Mouse (Mus musculus) ovary, adult 10 weeks (tissue): ENCODE measurements around the gene Ttll10. TPM values are rescaled to one million over a fixed set of nuclear protein-coding genes. Genes with fewer than 3 reads are reported as not detected.

ENCODE experiments used
- polyA plus RNA-seq: library from polyadenylated mRNA; stranded (reverse); fragments of 350-450 nt; fragmentation: Illumina TruSeq; extraction: RNeasy Lipid Tissue Mini Kit (QIAGEN cat#74804); gene quantifications from one replicate; pipeline ENCODE4 v1.2.3, GENCODE M21; 2014

Ttll10 gene
- not detected for polyA plus RNA-seq

GRCm38 (mm10) chr4:156059261-156059660 lies at the start of gene Ttll10:
Ttll10 (minus strand) TSS chr4:156059414.

GRCm38 (mm10) chr4:156026013-156026412 lies 33.2 kb downstream of the Ttll10 start, which contains the start of gene Tnfrsf18:
Tnfrsf18 (plus strand) TSS chr4:156026164.

GRCm38 (mm10) chr4:156013637-156014036 lies 45.6 kb downstream of the Ttll10 start, which contains the start of gene Tnfrsf4:
Tnfrsf4 (plus strand) TSS chr4:156013843.

DNA sequence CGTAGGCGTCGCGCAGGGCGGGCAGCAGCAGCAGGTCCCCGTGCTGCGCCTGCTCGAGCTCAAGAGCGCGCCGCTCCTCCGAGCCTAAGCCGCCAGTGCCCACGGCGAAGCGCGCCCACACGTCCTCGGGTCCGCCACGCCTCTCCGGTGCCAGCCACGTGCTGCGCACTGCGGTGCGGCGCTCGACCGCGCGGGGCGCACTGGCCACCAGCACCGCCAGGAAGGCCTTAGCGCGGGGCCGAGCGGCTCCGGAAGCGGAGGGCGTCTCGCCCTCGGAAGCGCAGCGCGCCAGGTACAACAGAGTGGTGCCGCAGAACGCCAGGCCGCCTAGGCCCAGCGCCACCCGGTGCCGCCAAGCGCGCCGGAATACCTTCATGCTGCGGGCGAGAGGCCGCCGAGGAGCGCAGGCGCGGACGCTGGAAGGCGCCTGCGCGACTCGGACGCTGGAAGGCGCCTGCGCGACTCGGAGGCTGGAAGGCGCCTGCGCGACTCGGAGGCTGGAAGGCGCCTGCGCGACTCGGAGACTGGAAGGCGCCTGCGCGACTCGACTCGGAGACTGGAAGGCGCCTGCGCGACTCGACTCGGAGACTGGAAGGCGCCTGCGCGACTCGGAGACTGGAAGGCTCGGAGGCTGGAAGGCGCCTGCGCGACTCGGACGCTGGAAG lies 66.8 kb downstream of the Ttll10 start, which contains the start of the genes B3galt6 and Sdf4:
TSS of gene B3galt6 (minus strand) at position 409 of the 665 bp plus-strand sequence.
TSS of gene Sdf4 (plus strand) at position 632 of the 665 bp plus-strand sequence.

Other genes with a start within 250 kb of the Ttll10 start
- gene Ccnl2, start 246.9 kb downstream of the Ttll10 start, polyA plus RNA-seq = 39.8 TPM
- gene Aurkaip1, start 228.1 kb downstream of the Ttll10 start, polyA plus RNA-seq = 3.9 TPM
- 108 TPM for gene Mxra8, start 219.7 kb downstream of the Ttll10 start, polyA plus RNA-seq
- 0.94 TPM for gene Dvl1, start 212.0 kb downstream of the Ttll10 start, polyA plus RNA-seq
- not detected for gene Tas1r3, start 196.1 kb downstream of the Ttll10 start, polyA plus RNA-seq
- 3.6 TPM for gene Cptp, start 190.0 kb downstream of the Ttll10 start, polyA plus RNA-seq
- gene Ints11, start 189.9 kb downstream of the Ttll10 start, polyA plus RNA-seq = 2.1 TPM
- 0.77 TPM for gene Pusl1, start 167.6 kb downstream of the Ttll10 start, polyA plus RNA-seq
- gene Acap3, start 167.6 kb downstream of the Ttll10 start, polyA plus RNA-seq = 0.48 TPM
- gene Ube2j2, start 115.6 kb downstream of the Ttll10 start, polyA plus RNA-seq = 88.7 TPM
- gene C1qtnf12, start 97.1 kb downstream of the Ttll10 start, polyA plus RNA-seq = 6.4 TPM
- 12.3 TPM for gene B3galt6, start 66.8 kb downstream of the Ttll10 start, polyA plus RNA-seq
- 181 TPM for gene Sdf4, start 66.5 kb downstream of the Ttll10 start, polyA plus RNA-seq
- gene Tnfrsf4, start 45.6 kb downstream of the Ttll10 start, polyA plus RNA-seq = not detected
- gene Tnfrsf18, start 33.2 kb downstream of the Ttll10 start, polyA plus RNA-seq = not detected
- 2.7 TPM for gene 9430015G10Rik, start 50.6 kb upstream of the Ttll10 start, polyA plus RNA-seq
- gene Rnf223, start 71.1 kb upstream of the Ttll10 start, polyA plus RNA-seq = not detected
- 10.2 TPM for gene Agrn, start 138.1 kb upstream of the Ttll10 start, polyA plus RNA-seq
- not detected for gene Isg15, start 141.4 kb upstream of the Ttll10 start, polyA plus RNA-seq
- 0.83 TPM for gene AW011738, start 143.9 kb upstream of the Ttll10 start, polyA plus RNA-seq
- not detected for gene Perm1, start 156.5 kb upstream of the Ttll10 start, polyA plus RNA-seq
- 1.7 TPM for gene Plekhn1, start 175.4 kb upstream of the Ttll10 start, polyA plus RNA-seq
- gene Noc2l, start 176.6 kb upstream of the Ttll10 start, polyA plus RNA-seq = 8.8 TPM
- not detected for gene Samd11, start 196.2 kb upstream of the Ttll10 start, polyA plus RNA-seq